Comparison of ENCODE assay signal across 14 mouse cellular contexts in the genomic region with DNA sequence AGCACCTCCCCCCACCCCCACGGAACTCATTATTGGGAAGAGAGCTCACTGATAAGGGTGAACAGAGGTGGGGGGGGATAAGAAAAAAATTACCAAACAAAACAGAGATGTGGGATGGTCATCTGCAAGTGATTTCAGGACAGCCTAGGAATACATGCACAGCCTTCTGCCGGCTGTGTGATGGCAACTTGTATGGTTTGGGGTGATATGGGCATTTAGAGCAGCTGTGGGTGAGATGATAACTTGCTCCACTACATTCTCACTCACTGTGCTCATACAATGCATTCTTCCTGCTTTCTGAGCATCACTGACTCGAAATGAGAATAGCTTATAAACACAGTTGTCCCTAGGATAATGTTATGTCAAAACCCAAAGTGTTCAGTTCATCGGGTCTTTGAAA.
"Had no signal": no experiment of that assay in that cellular context is flagged by ENCODE, and none has a peak within 500 bp of the region (broad histone marks: within the 10 kb centered on the region; RNA-seq: fewer than 3 reads in every experiment).

No protein-coding gene starts in this region.

- H3K36me3 ChIP-seq: limb, embryonic 12.5 days; lung, embryonic 15.5 days had no signal

- H3K27me3 ChIP-seq: limb, embryonic 12.5 days; lung, embryonic 15.5 days had no signal

- DNase-seq: kidney, adult 2 months; kidney, postnatal 25 days; layer of hippocampus, postnatal 36 days; lung, adult 18-20 months; thymus, adult 18-20 months; thymus, postnatal 36 days had no signal

- H3K4me2 ChIP-seq: limb, embryonic 12.5 days; lung, embryonic 15.5 days had no signal

- ATAC-seq: intestine, postnatal 0 days; midbrain, embryonic 16.5 days had no signal

- H3K9ac ChIP-seq: limb, embryonic 12.5 days; liver, embryonic 14.5 days; lung, embryonic 15.5 days had no signal

- H3K9me3 ChIP-seq: limb, embryonic 12.5 days; lung, embryonic 15.5 days had no signal

- H3K27ac ChIP-seq: kidney, postnatal 0 days; left cerebral cortex, adult 2 months; limb, embryonic 12.5 days; liver, embryonic 14.5 days; lung, embryonic 15.5 days; macrophage had no signal

- H3K4me3 ChIP-seq: left cerebral cortex, adult 2 months; limb, embryonic 12.5 days; lung, embryonic 15.5 days had no signal
